In genomic region chr13:99093269-99093668, GRCm38 (mm10) we compare ENCODE assay signal across 8 mouse cellular contexts.
DNase-seq lines count a peak whose midpoint lies in the region; ATAC-seq and TF ChIP-seq lines count a peak whose summit lies in the region.

No protein-coding gene starts in this region.

- H3K4me3 ChIP-seq in gastrocnemius, adult 2 months = no peak overlapping the region
- H3K4me3 ChIP-seq in hindbrain, embryonic 16.5 days (ENCODE audit: low read length) = no peak overlapping the region

- peak overlapping the region; percentile 13 for H3K27ac ChIP-seq in gastrocnemius, adult 2 months
- H3K27ac ChIP-seq in hindbrain, embryonic 16.5 days (ENCODE audit: low read depth, low read length) = peak overlapping the region; percentile 53

- H3K4me1 ChIP-seq in hindbrain, embryonic 16.5 days (ENCODE audit: control insufficient read depth, insufficient read depth, low read depth, low read length) = peaks cover 4% of the 10 kb centered on the region

- ATAC-seq in hindbrain, embryonic 16.5 days = peak; percentile 96
- ATAC-seq in megakaryocyte, adult 5-6 weeks (ENCODE audit: poor library complexity, severe bottlenecking) = peak; percentile 100

- H3K9me3 ChIP-seq in hindbrain, embryonic 16.5 days (ENCODE audit: control insufficient read depth, low read length) = no peaks in the 10 kb centered on the region

- intact Hi-C loops in gastrocnemius, adult 2 months (cut with DNase I) = loop anchor here (1.0 to 10.0 kb wide), 3 partner anchors 168 to 225 kb away; partner anchors contain the start of gene Tnpo1

- no peaks in the 10 kb centered on the region for H3K27me3 ChIP-seq in hindbrain, embryonic 16.5 days (replicated peaks; ENCODE audit: control insufficient read depth, insufficient read depth, low read length)

- H3K4me2 ChIP-seq in hindbrain, embryonic 16.5 days (ENCODE audit: low read length) = peak overlapping the region; percentile 9; the same call in 1 of the 2 replicates

- no peaks in the 10 kb centered on the region for H3K36me3 ChIP-seq in hindbrain, embryonic 16.5 days (ENCODE audit: control insufficient read depth, insufficient read depth, low read length)

- DNase-seq in WW6 (ENCODE audit: low read depth, low spot score) = peak; percentile 65
- peak; percentile 54 to 65 for DNase-seq in cerebellum, postnatal 4 days (ENCODE audit: low spot score in 2 of 2)
- DNase-seq in gastrocnemius, adult 2 months = peak; percentile 87
- peak; percentile 76 to 83 for DNase-seq in left cerebral cortex, adult 18-20 months (ENCODE audit: low spot score in 2 of 2)
- peak; percentile 86 for DNase-seq in right cerebral cortex, adult 18-20 months
- DNase-seq in urinary bladder, adult 2 months (ENCODE audit: low spot score) = peak; percentile 42

- 6% methylated on average over 9 of the region's 9 CpGs for WGBS in hindbrain, embryonic 16.5 days

- H3K9ac ChIP-seq in hindbrain, embryonic 16.5 days (ENCODE audit: low read depth, low read length) = no peak overlapping the region

- TF ChIP-seq CTCF in gastrocnemius, adult 2 months (IDR thresholded peaks at IDR 0.05) = peak; percentile 95
